Mouse (Mus musculus) myocyte (in vitro differentiated cells): ENCODE results near the gene Tgm4.

Experiments
- E2F4 ChIP-seq: IDR thresholded peaks from one replicate; pipeline ENCODE4 v1.6.1; 2011; ENCODE audit warnings: mild to moderate bottlenecking, control low read depth, moderate library complexity; ENCODE audit not compliant: insufficient read depth
- POLR2A ChIP-seq: IDR thresholded peaks from one replicate; pipeline ENCODE4 v1.6.1; 2011; ENCODE audit warnings: low read depth, mild to moderate bottlenecking, control low read depth, moderate library complexity; ENCODE audit not compliant: insufficient read length
- POLR2AphosphoS2 ChIP-seq: IDR thresholded peaks from one replicate; pipeline ENCODE4 v1.6.1; 2011; ENCODE audit warnings: low read depth, control low read depth; ENCODE audit not compliant: insufficient read length
- REST ChIP-seq: IDR thresholded peaks from one replicate; pipeline ENCODE4 v1.6.1; 2011; ENCODE audit warnings: mild to moderate bottlenecking, control low read depth, moderate library complexity; ENCODE audit not compliant: insufficient read depth, insufficient read length
- SRF ChIP-seq: IDR thresholded peaks from one replicate; pipeline ENCODE4 v1.6.1; 2011; ENCODE audit warnings: low read depth; ENCODE audit not compliant: control insufficient read depth, insufficient read length
- TCF12 ChIP-seq: IDR thresholded peaks from one replicate; pipeline ENCODE4 v1.6.1; 2011; ENCODE audit warnings: mild to moderate bottlenecking, control low read depth; ENCODE audit not compliant: poor library complexity, insufficient read depth, severe bottlenecking

DNA sequence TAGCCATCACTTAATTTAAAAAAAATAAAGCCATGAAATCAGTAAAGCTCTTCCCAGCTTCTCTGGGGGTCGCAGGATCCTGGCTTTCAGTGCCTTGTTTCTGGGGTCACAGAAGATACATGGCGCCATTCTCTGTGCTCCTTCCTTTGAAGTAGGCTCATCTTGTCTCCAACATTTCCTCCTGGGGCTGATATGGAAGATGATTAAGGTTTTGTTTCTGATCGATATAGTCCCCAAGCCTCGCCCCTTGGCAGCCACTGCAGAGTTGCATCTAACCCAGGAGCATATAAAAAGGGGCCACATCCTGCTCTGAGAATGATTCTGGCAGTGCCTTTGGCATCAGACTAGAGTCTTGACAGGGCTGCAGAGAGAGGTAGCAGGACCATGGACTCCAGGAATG is at the start of gene Tgm4:
- no peak for TF ChIP-seq TCF12
- TF ChIP-seq POLR2A, result no peak
- no peak for TF ChIP-seq E2F4
- TF ChIP-seq POLR2AphosphoS2, result no peak
- TF ChIP-seq SRF, result no peak
- TF ChIP-seq REST, result no peak
